Mouse (Mus musculus): ENCODE measurements around the gene Adgrl3. TPM values are rescaled to one million over a fixed set of nuclear protein-coding genes. Genes with fewer than 3 reads are reported as not detected.

The Adgrl3 gene
- total and polyA plus RNA-seq, 3 experiments: 0.90 to 3.5 (median 3.4) TPM

- WGBS: 74% methylated on average over 4 of the region's 4 CpGs
- no peaks in the 10 kb centered on the region for H3K79me2 ChIP-seq (replicated peaks; ENCODE audit: control insufficient read depth, insufficient read depth, low read length)
- no peaks in the 10 kb centered on the region for H3K4me1 ChIP-seq (ENCODE audit: control insufficient read depth, insufficient read depth, low read length)
- H3K27ac ChIP-seq: no peak overlapping the region
- intact Hi-C loops (cut with DNase I): no loop called here
- no peaks in the 10 kb centered on the region for H3K27me3 ChIP-seq (ENCODE audit: control insufficient read depth, insufficient read depth, low read length)
- no peak for TF ChIP-seq POLR2A (IDR thresholded peaks at IDR 0.05; ENCODE audit: insufficient read depth, low read depth, low read length)
- TF ChIP-seq CTCF (IDR thresholded peaks at IDR 0.05): no peak
- no peak for TF ChIP-seq EP300 (IDR thresholded peaks at IDR 0.05; ENCODE audit: insufficient read depth, low read depth, low read length)
- no peak overlapping the region for H3K9ac ChIP-seq (ENCODE audit: low read depth, low read length)
- no peak for DNase-seq
- H3K4me3 ChIP-seq: no peak overlapping the region
- no peaks in the 10 kb centered on the region for H3K36me3 ChIP-seq (ENCODE audit: control insufficient read depth, insufficient read depth, low read length)
These were observed 26.2 kb downstream of the Adgrl3 start for GRCm38 (mm10) chr5:81046128-81046527.

- Histone ChIP-seq H3K27ac (no peak overlapping the region), H3K79me2 (replicated peaks; ENCODE audit: control insufficient read depth, insufficient read depth, low read length) (no peaks in the 10 kb centered on the region), H3K4me3 (no peak overlapping the region), H3K36me3 (ENCODE audit: control insufficient read depth, insufficient read depth, low read length) (no peaks in the 10 kb centered on the region), H3K27me3 (ENCODE audit: control insufficient read depth, insufficient read depth, low read length) (no peaks in the 10 kb centered on the region), H3K9ac (ENCODE audit: low read depth, low read length) (no peak overlapping the region), H3K4me1 (ENCODE audit: control insufficient read depth, insufficient read depth, low read length) (no peaks in the 10 kb centered on the region)
- no peak for DNase-seq
- intact Hi-C loops (cut with DNase I): no loop called here
- no peak for TF ChIP-seq EP300 (IDR thresholded peaks at IDR 0.05; ENCODE audit: insufficient read depth, low read depth, low read length)
- no peak for TF ChIP-seq CTCF (IDR thresholded peaks at IDR 0.05)
- TF ChIP-seq POLR2A (IDR thresholded peaks at IDR 0.05; ENCODE audit: insufficient read depth, low read depth, low read length): no peak
- 72% methylated on average over 4 of the region's 4 CpGs for WGBS
These were observed 34.7 kb downstream of the Adgrl3 start for GRCm38 (mm10) chr5:81054628-81055027.

- Histone ChIP-seq H3K27ac (no peak overlapping the region), H3K9ac (ENCODE audit: low read depth, low read length) (no peak overlapping the region), H3K79me2 (replicated peaks; ENCODE audit: control insufficient read depth, insufficient read depth, low read length) (no peaks in the 10 kb centered on the region), H3K4me3 (no peak overlapping the region), H3K36me3 (ENCODE audit: control insufficient read depth, insufficient read depth, low read length) (no peaks in the 10 kb centered on the region), H3K27me3 (ENCODE audit: control insufficient read depth, insufficient read depth, low read length) (no peaks in the 10 kb centered on the region), H3K4me1 (ENCODE audit: control insufficient read depth, insufficient read depth, low read length) (no peaks in the 10 kb centered on the region)
- WGBS: 56% methylated on average over 2 of the region's 2 CpGs
- DNase-seq: no peak
- intact Hi-C loops (cut with DNase I): no loop called here
- TF ChIP-seq CTCF (IDR thresholded peaks at IDR 0.05) (no peak), POLR2A (IDR thresholded peaks at IDR 0.05; ENCODE audit: insufficient read depth, low read depth, low read length) (no peak), EP300 (IDR thresholded peaks at IDR 0.05; ENCODE audit: insufficient read depth, low read depth, low read length) (no peak)
These were observed 35.3 kb downstream of the Adgrl3 start for GRCm38 (mm10) chr5:81055253-81055652.

- Histone ChIP-seq H3K36me3 (ENCODE audit: control insufficient read depth, insufficient read depth, low read length) (no peaks in the 10 kb centered on the region), H3K4me1 (ENCODE audit: control insufficient read depth, insufficient read depth, low read length) (no peaks in the 10 kb centered on the region), H3K4me3 (no peak overlapping the region), H3K79me2 (replicated peaks; ENCODE audit: control insufficient read depth, insufficient read depth, low read length) (no peaks in the 10 kb centered on the region), H3K27ac (no peak overlapping the region), H3K27me3 (ENCODE audit: control insufficient read depth, insufficient read depth, low read length) (no peaks in the 10 kb centered on the region), H3K9ac (ENCODE audit: low read depth, low read length) (no peak overlapping the region)
- TF ChIP-seq POLR2A (IDR thresholded peaks at IDR 0.05; ENCODE audit: insufficient read depth, low read depth, low read length): no peak
- no peak for TF ChIP-seq CTCF (IDR thresholded peaks at IDR 0.05)
- TF ChIP-seq EP300 (IDR thresholded peaks at IDR 0.05; ENCODE audit: insufficient read depth, low read depth, low read length): no peak
- intact Hi-C loops (cut with DNase I): no loop called here
- WGBS: 66% methylated on average over 2 of the region's 2 CpGs
- DNase-seq: no peak
These were observed 38.2 kb downstream of the Adgrl3 start for GRCm38 (mm10) chr5:81058122-81058521.

GRCm38 (mm10) chr5:81060950-81061349 is 41.0 kb downstream of the Adgrl3 start:
- DNase-seq: no peak
- Histone ChIP-seq H3K4me1 (ENCODE audit: control insufficient read depth, insufficient read depth, low read length) (no peaks in the 10 kb centered on the region), H3K79me2 (replicated peaks; ENCODE audit: control insufficient read depth, insufficient read depth, low read length) (no peaks in the 10 kb centered on the region), H3K9ac (ENCODE audit: low read depth, low read length) (no peak overlapping the region), H3K4me3 (no peak overlapping the region), H3K27ac (no peak overlapping the region), H3K27me3 (ENCODE audit: control insufficient read depth, insufficient read depth, low read length) (no peaks in the 10 kb centered on the region), H3K36me3 (ENCODE audit: control insufficient read depth, insufficient read depth, low read length) (no peaks in the 10 kb centered on the region)
- intact Hi-C loops (cut with DNase I): no loop called here
- 76% methylated on average over 2 of the region's 2 CpGs for WGBS
- TF ChIP-seq CTCF (IDR thresholded peaks at IDR 0.05) (no peak), EP300 (IDR thresholded peaks at IDR 0.05; ENCODE audit: insufficient read depth, low read depth, low read length) (no peak), POLR2A (IDR thresholded peaks at IDR 0.05; ENCODE audit: insufficient read depth, low read depth, low read length) (no peak)

GRCm38 (mm10) chr5:81061386-81061785 is 41.4 kb downstream of the Adgrl3 start:
- DNase-seq: no peak
- H3K36me3 ChIP-seq (ENCODE audit: control insufficient read depth, insufficient read depth, low read length): no peaks in the 10 kb centered on the region
- intact Hi-C loops (cut with DNase I): no loop called here
- H3K4me1 ChIP-seq (ENCODE audit: control insufficient read depth, insufficient read depth, low read length): no peaks in the 10 kb centered on the region
- H3K9ac ChIP-seq (ENCODE audit: low read depth, low read length): no peak overlapping the region
- H3K4me3 ChIP-seq: no peak overlapping the region
- H3K27ac ChIP-seq: no peak overlapping the region
- no peaks in the 10 kb centered on the region for H3K79me2 ChIP-seq (replicated peaks; ENCODE audit: control insufficient read depth, insufficient read depth, low read length)
- no peaks in the 10 kb centered on the region for H3K27me3 ChIP-seq (ENCODE audit: control insufficient read depth, insufficient read depth, low read length)
- TF ChIP-seq CTCF (IDR thresholded peaks at IDR 0.05) (no peak), EP300 (IDR thresholded peaks at IDR 0.05; ENCODE audit: insufficient read depth, low read depth, low read length) (no peak), POLR2A (IDR thresholded peaks at IDR 0.05; ENCODE audit: insufficient read depth, low read depth, low read length) (no peak)

Data from heart, adult 2 months (tissue).